Mouse (Mus musculus) stomach, postnatal 0 days (tissue): Measurements from ENCODE around the gene Tnrc18.

ENCODE experiments used
- CTCF ChIP-seq: IDR thresholded peaks from 2 replicates; pipeline ENCODE4 v1.5.1; 2016; ENCODE audit warnings: antibody characterized with exemption, low read depth, mild to moderate bottlenecking, moderate library complexity
- EP300 ChIP-seq: optimal IDR thresholded peaks from 2 replicates; pipeline ENCODE3; 2016; ENCODE audit warnings: antibody characterized with exemption

GRCm38 (mm10) chr5:142816031-142816810, 1.2 kb downstream of the Tnrc18 start:
- no peak for TF ChIP-seq CTCF
- TF ChIP-seq EP300: no peak
